Mouse (Mus musculus) induced T-regulatory cell, adult 2 months (primary cell): Measurements from ENCODE around the gene H2afz.
"Not testable (repeated sequence)": the region's sequence is repeated elsewhere in the genome, so short reads cannot be mapped to it uniquely, and the experiment has no call there.

Source experiments
- DNase-seq: peaks from one replicate; pipeline ENCODE4 v3.0.0-alpha.2; 2012; ENCODE audit warnings: low read depth

Gene H2afz

GRCm38 (mm10) chr3:137863330-137864123, 760 bp upstream of the H2afz start:
- no peak for DNase-seq

GRCm38 (mm10) chr3:137864988-137865982, 998 bp downstream of the H2afz start:
- DNase-seq: peak; percentile 97

- DNase-seq: no peak
These were observed 2.8 kb downstream of the H2afz start for GRCm38 (mm10) chr3:137867133-137867436.

- peak; percentile 78 for DNase-seq
These were observed 3.3 kb downstream of the H2afz start, which contains the start of gene Dnajb14 for GRCm38 (mm10) chr3:137867437-137868093. Gene Dnajb14, plus strand, starts transcription at chr3:137867675.

GRCm38 (mm10) chr3:137868094-137868913, 4.0 kb downstream of the H2afz start:
- DNase-seq: peak; percentile 63

GRCm38 (mm10) chr3:137869395-137869794, 5.1 kb downstream of the H2afz start:
- no peak for DNase-seq

GRCm38 (mm10) chr3:137879313-137879712, 15.0 kb downstream of the H2afz start:
- peak; percentile 51 for DNase-seq

- DNase-seq: peak; percentile 28
These were observed 15.9 kb downstream of the H2afz start for GRCm38 (mm10) chr3:137880109-137880748.

- DNase-seq: no peak
These were observed 16.8 kb downstream of the H2afz start for GRCm38 (mm10) chr3:137881093-137881492.

- no peak for DNase-seq
These were observed 23.7 kb downstream of the H2afz start for GRCm38 (mm10) chr3:137887961-137888360.

- no peak for DNase-seq
These were observed 26.8 kb downstream of the H2afz start for GRCm38 (mm10) chr3:137891089-137891488.

- DNase-seq: no peak
These were observed 27.8 kb downstream of the H2afz start for GRCm38 (mm10) chr3:137892118-137892517.

GRCm38 (mm10) chr3:137893789-137894188, 29.5 kb downstream of the H2afz start:
- no peak for DNase-seq

- peak; percentile 61 for DNase-seq
These were observed 30.9 kb downstream of the H2afz start for GRCm38 (mm10) chr3:137895196-137895595.

GRCm38 (mm10) chr3:137896386-137896785, 32.1 kb downstream of the H2afz start:
- no peak for DNase-seq

- no peak for DNase-seq
These were observed 32.6 kb downstream of the H2afz start for GRCm38 (mm10) chr3:137896867-137897266.

GRCm38 (mm10) chr3:137897685-137898084, 33.4 kb downstream of the H2afz start:
- no peak for DNase-seq

- DNase-seq: no peak
These were observed 35.9 kb downstream of the H2afz start for GRCm38 (mm10) chr3:137900149-137900548.

- no peak for DNase-seq
These were observed 48.8 kb downstream of the H2afz start for GRCm38 (mm10) chr3:137913093-137913492.

- not testable (repeated sequence) for DNase-seq
These were observed 50.3 kb downstream of the H2afz start for GRCm38 (mm10) chr3:137914567-137914966.
